In the genomic region with DNA sequence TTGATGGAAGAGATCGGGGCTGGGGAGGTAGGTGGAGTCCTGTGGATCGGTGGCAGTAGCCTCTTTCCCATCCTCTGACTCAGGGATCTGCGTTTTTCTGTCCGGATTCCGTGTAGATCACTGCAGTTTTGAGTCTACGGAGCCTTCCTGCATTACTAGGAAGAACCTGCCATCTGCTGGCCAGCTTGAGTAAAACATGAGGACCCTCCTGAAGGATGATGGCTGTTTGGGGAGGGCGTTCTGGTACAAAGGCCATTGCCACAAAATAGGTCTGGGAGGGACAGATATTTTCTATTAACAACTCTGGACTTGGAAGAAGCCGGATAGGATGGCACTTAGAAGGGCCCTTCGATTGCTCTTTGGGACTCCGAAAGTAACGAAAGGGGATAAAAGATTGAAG, we compare ENCODE assay signal across 8 mouse cellular contexts. TPM values are rescaled to one million over a fixed set of nuclear protein-coding genes. Genes with fewer than 3 reads are reported as not detected.
A peak's percentile ranks its signal among the peaks of the same experiment; 100 is the strongest.
DNase-seq lines count a peak whose midpoint lies in the region; ATAC-seq and TF ChIP-seq lines count a peak whose summit lies in the region.

No protein-coding gene starts in this region.

- H3K27ac ChIP-seq in left cerebral cortex, adult 2 months: peak overlapping the region; percentile 84

- H3K4me3 ChIP-seq in left cerebral cortex, adult 2 months: peak overlapping the region; percentile 61

- DNase-seq in gastrocnemius, adult 8-10 months (ENCODE audit: low spot score in 2 of 2): peak; percentile 52 to 55
- DNase-seq in hindlimb bud, embryonic 11.5 days (ENCODE audit: extremely low spot score, low read depth, low spot score): peak; percentile 86
- peak; percentile 83 to 86 for DNase-seq in left cerebral cortex, adult 2 months (ENCODE audit: extremely low spot score in 1 of 2, low spot score in 2 of 2)
- DNase-seq in right cerebral cortex, adult 18-20 months: peak; percentile 83
- DNase-seq in urinary bladder, adult 2 months (ENCODE audit: low spot score): peak; percentile 30

- intact Hi-C loops in left cerebral cortex, adult 2 months (cut with DNase I): loop anchor here (1.0 to 5.0 kb wide), 6 partner anchors 48 to 1128 kb away; partner anchors contain the start of gene Neto2

- TF ChIP-seq CTCF in left cerebral cortex, adult 2 months (IDR thresholded peaks at IDR 0.05): peak; percentile 73

- peak; percentile 79 for ATAC-seq in activated CD4-positive, CD25-positive, alpha-beta regulatory T cell, adult 4 months
- peak; percentile 90 for ATAC-seq in common myeloid progenitor, adult 5-6 weeks (replicated peaks; ENCODE audit: low read depth, poor library complexity, severe bottlenecking)
- peak; percentile 91 for ATAC-seq in megakaryocyte, adult 5-6 weeks (ENCODE audit: poor library complexity, severe bottlenecking)

RNA-seq across cellular contexts. Expression of gene Abcc12, which starts 4.6 kb away (rescaled TPM):
- not detected for polyA plus RNA-seq in activated CD4-positive, CD25-positive, alpha-beta regulatory T cell, adult 4 months (2017; shearing (Covaris generic))
- not detected in 2 replicates for total RNA-seq in common myeloid progenitor, adult 5-6 weeks (2017)
- total RNA-seq in gastrocnemius, adult 8-10 months (2022): under 1 TPM in 1 of 4 experiments, not detected in 3; 0.05 TPM
- total RNA-seq in left cerebral cortex, adult 2 months (2021): under 1 TPM; 0.23 to 0.42 TPM
- not detected in 2 replicates for total RNA-seq in megakaryocyte, adult 5-6 weeks (2015)
- not detected in 2 replicates for total RNA-seq in megakaryocyte, adult 5-6 weeks (2017)
- 0.06 TPM in 1 of 2 replicates, not detected in the other for polyA plus RNA-seq in urinary bladder, adult 2 months (2012; rRNA removed)

RNA-seq across cellular contexts. Expression of gene Lonp2, which starts 38.7 kb away (rescaled TPM):
- polyA plus RNA-seq in activated CD4-positive, CD25-positive, alpha-beta regulatory T cell, adult 4 months (2017; shearing (Covaris generic)): 10 to 100 TPM; 65.0 to 68.7 TPM
- total RNA-seq in common myeloid progenitor, adult 5-6 weeks (2017): 59.2 and 68.9 TPM in 2 replicates
- 10 to 100 TPM; 60.5 to 70.7 (median 68.5) TPM for total RNA-seq in gastrocnemius, adult 8-10 months (2022)
- total RNA-seq in left cerebral cortex, adult 2 months (2021): 10 to 100 TPM; 68.3 to 70.9 TPM
- 43.1 and 47.1 TPM in 2 replicates for total RNA-seq in megakaryocyte, adult 5-6 weeks (2015)
- 57.3 and 58.6 TPM in 2 replicates for total RNA-seq in megakaryocyte, adult 5-6 weeks (2017)
- polyA plus RNA-seq in urinary bladder, adult 2 months (2012; rRNA removed): 71.5 and 73.5 TPM in 2 replicates

Comparison
In these comparisons a context has a peak if more than half of its experiments do, and no peak if none do; other contexts are left out.
1. Peak in every context shown above with its lines: DNase-seq, ATAC-seq, H3K4me3 ChIP-seq and H3K27ac ChIP-seq.
2. DNase-seq: peak in every context shown above with its lines; median percentile 86 in hindlimb bud, embryonic 11.5 days; 84 in left cerebral cortex, adult 2 months; 83 in right cerebral cortex, adult 18-20 months; 54 in gastrocnemius, adult 8-10 months; 30 in urinary bladder, adult 2 months.